Mouse (Mus musculus) heart, embryonic 12.5 days (tissue): ENCODE data around the gene Fbln5. TPM values are rescaled to one million over a fixed set of nuclear protein-coding genes. Genes with fewer than 3 reads are reported as not detected.
A peak's percentile ranks its signal among the peaks of the same experiment; 100 is the strongest.

Experiments
- ATAC-seq: fragments of 200-750 bp; cut with Nextera tagmentation; 2 replicates; pipeline ENCODE4 v1.8.0; 2017; ENCODE audit warnings: moderate TSS enrichment, moderate library complexity; ENCODE audit not compliant: insufficient number of reproducible peaks, low FRiP score
- H3K27ac ChIP-seq: fragments of 300-500 bp; sonication (generic); 2 replicates; pipeline ENCODE4 v1.5.1; 2016; ENCODE audit warnings: mild to moderate bottlenecking, moderate library complexity; ENCODE audit not compliant: poor library complexity, severe bottlenecking
- H3K27me3 ChIP-seq: fragments of 300-500 bp; sonication (generic); replicated peaks from 2 replicates; pipeline ENCODE4 v1.6.1; 2016; ENCODE audit warnings: mild to moderate bottlenecking, moderate library complexity
- H3K36me3 ChIP-seq: fragments of 300-500 bp; sonication (generic); 2 replicates; pipeline ENCODE4 v1.6.1; 2016; ENCODE audit warnings: mild to moderate bottlenecking, moderate library complexity
- H3K4me1 ChIP-seq: fragments of 300-500 bp; sonication (generic); replicated peaks from 2 replicates; pipeline ENCODE4 v1.6.1; 2016; ENCODE audit warnings: mild to moderate bottlenecking
- H3K4me2 ChIP-seq: fragments of 300-500 bp; sonication (generic); 2 replicates; pipeline ENCODE4 v1.6.1; 2016; ENCODE audit warnings: mild to moderate bottlenecking, moderate library complexity
- H3K4me3 ChIP-seq: fragments of 300-500 bp; sonication (generic); 2 replicates; pipeline ENCODE4 v1.5.1; 2016; ENCODE audit warnings: mild to moderate bottlenecking
- H3K9ac ChIP-seq: fragments of 300-500 bp; sonication (generic); 2 replicates; pipeline ENCODE4 v1.6.1; 2016; ENCODE audit warnings: mild to moderate bottlenecking, moderate library complexity
- H3K9me3 ChIP-seq: fragments of 300-500 bp; sonication (generic); replicated peaks from 2 replicates; pipeline ENCODE4 v1.6.1; 2016; ENCODE audit warnings: mild to moderate bottlenecking, moderate library complexity
- WGBS: fragments of 180-500 bp; shearing (Covaris S2); methylation state at CpG from one replicate; pipeline ENCODE4 v1.1.7; 2016; 5-methylcytosine and 5-hydroxymethylcytosine counted together
- polyA plus RNA-seq: library from polyadenylated mRNA; unstranded; fragments of >200 nt; fragmentation: Nextera tagmentation; extraction: Ambion mirVana; gene quantifications from 2 replicates; pipeline ENCODE4 v1.2.1, GENCODE M21; 2016

The Fbln5 gene
- polyA plus RNA-seq, 1 experiment from 2014 or later = 98.0 TPM

GRCm38 (mm10) chr12:101833115-101833506 is 14.3 kb upstream of the Fbln5 start:
- Histone ChIP-seq H3K4me3 (no peak overlapping the region), H3K9me3 (no peaks in the 10 kb centered on the region), H3K4me2 (no peak overlapping the region), H3K27me3 (no peaks in the 10 kb centered on the region), H3K9ac (no peak overlapping the region), H3K36me3 (peaks cover 40% of the 10 kb centered on the region), H3K27ac (no peak overlapping the region), H3K4me1 (peaks cover 18% of the 10 kb centered on the region; the same call in 1 of the 2 replicates)
- ATAC-seq = no peak
- 89% methylated on average over 6 of the region's 6 CpGs for WGBS

GRCm38 (mm10) chr12:101832179-101833114 is 13.6 kb upstream of the Fbln5 start:
- Histone ChIP-seq H3K27ac (no peak overlapping the region), H3K4me3 (no peak overlapping the region), H3K4me2 (no peak overlapping the region), H3K9me3 (no peaks in the 10 kb centered on the region), H3K36me3 (peaks cover 34% of the 10 kb centered on the region), H3K9ac (no peak overlapping the region), H3K27me3 (no peaks in the 10 kb centered on the region), H3K4me1 (peaks cover 18% of the 10 kb centered on the region; the same call in 1 of the 2 replicates)
- WGBS = 75% methylated on average over 7 of the region's 7 CpGs
- no peak for ATAC-seq

GRCm38 (mm10) chr12:101831221-101831620 is 12.4 kb upstream of the Fbln5 start:
- Histone ChIP-seq H3K4me1 (peaks cover 18% of the 10 kb centered on the region; the same call in 1 of the 2 replicates), H3K36me3 (peaks cover 24% of the 10 kb centered on the region), H3K9me3 (no peaks in the 10 kb centered on the region), H3K4me3 (no peak overlapping the region), H3K27ac (peak overlapping the region; percentile 3; the same call in 1 of the 2 replicates), H3K4me2 (no peak overlapping the region), H3K9ac (no peak overlapping the region), H3K27me3 (no peaks in the 10 kb centered on the region)
- 67% methylated on average over 4 of the region's 4 CpGs for WGBS
- ATAC-seq = no peak

- no peak for ATAC-seq
- H3K4me1 ChIP-seq = peaks cover 12% of the 10 kb centered on the region
Measured at GRCm38 (mm10) chr12:101823161-101823560, 4.3 kb upstream of the Fbln5 start.

GRCm38 (mm10) chr12:101821596-101821995 is 2.7 kb upstream of the Fbln5 start:
- H3K9ac ChIP-seq = no peak overlapping the region
- no peaks in the 10 kb centered on the region for H3K36me3 ChIP-seq
- peaks cover 12% of the 10 kb centered on the region for H3K4me1 ChIP-seq
- H3K27ac ChIP-seq = no peak overlapping the region
- peaks cover 16% of the 10 kb centered on the region; the same call in 1 of the 2 replicates for H3K27me3 ChIP-seq
- ATAC-seq = no peak
- H3K4me2 ChIP-seq = no peak overlapping the region
- 10% methylated on average over 3 of the region's 3 CpGs for WGBS
- H3K9me3 ChIP-seq = no peaks in the 10 kb centered on the region
- H3K4me3 ChIP-seq = no peak overlapping the region

More at GRCm38 (mm10) chr12:101823161-101823560, 4.3 kb upstream of the Fbln5 start:
- H3K27ac ChIP-seq = no peak overlapping the region
- no peak overlapping the region for H3K9ac ChIP-seq
- H3K36me3 ChIP-seq = no peaks in the 10 kb centered on the region
- no peak overlapping the region for H3K4me3 ChIP-seq
- 86% methylated on average over 4 of the region's 4 CpGs for WGBS
- H3K4me2 ChIP-seq = no peak overlapping the region
- H3K9me3 ChIP-seq = no peaks in the 10 kb centered on the region
- H3K27me3 ChIP-seq = peaks cover 9% of the 10 kb centered on the region; the same call in 1 of the 2 replicates

- peak overlapping the region; percentile 62; the same call in 1 of the 2 replicates for H3K9ac ChIP-seq
- H3K4me1 ChIP-seq = peaks cover 12% of the 10 kb centered on the region
- 0 out of 2 replicates have a peak, but pooled peaks have one; percentile 5 for ATAC-seq
- H3K36me3 ChIP-seq = no peaks in the 10 kb centered on the region
- peak overlapping the region; percentile 56 for H3K4me3 ChIP-seq
- H3K4me2 ChIP-seq = peak overlapping the region; percentile 96
- peaks cover 17% of the 10 kb centered on the region; the same call in 1 of the 2 replicates for H3K27me3 ChIP-seq
- WGBS = 41% methylated on average over 9 of the region's 9 CpGs
- H3K9me3 ChIP-seq = no peaks in the 10 kb centered on the region
- H3K27ac ChIP-seq = no peak overlapping the region
Measured at GRCm38 (mm10) chr12:101819570-101819969, 715 bp upstream of the Fbln5 start.

- Histone ChIP-seq H3K9me3 (no peaks in the 10 kb centered on the region), H3K4me1 (peaks cover 12% of the 10 kb centered on the region), H3K4me2 (peak overlapping the region; percentile 96), H3K9ac (peak overlapping the region; percentile 62), H3K36me3 (no peaks in the 10 kb centered on the region), H3K4me3 (peak overlapping the region; percentile 56), H3K27me3 (peaks cover 17% of the 10 kb centered on the region; the same call in 1 of the 2 replicates), H3K27ac (peak overlapping the region; percentile 56)
- ATAC-seq = no peak
- WGBS = 32% methylated on average over 11 of the region's 11 CpGs
Measured at GRCm38 (mm10) chr12:101818246-101818607, 628 bp downstream of the Fbln5 start.

GRCm38 (mm10) chr12:101816810-101817209 is 2.0 kb downstream of the Fbln5 start:
- 35% methylated on average over 5 of the region's 5 CpGs for WGBS
- Histone ChIP-seq H3K36me3 (no peaks in the 10 kb centered on the region), H3K4me3 (peak overlapping the region; percentile 56; the same call in 1 of the 2 replicates), H3K9me3 (no peaks in the 10 kb centered on the region), H3K4me1 (peaks cover 12% of the 10 kb centered on the region), H3K27ac (no peak overlapping the region), H3K9ac (peak overlapping the region; percentile 22; the same call in 1 of the 2 replicates), H3K4me2 (peak overlapping the region; percentile 17; the same call in 1 of the 2 replicates), H3K27me3 (peaks cover 17% of the 10 kb centered on the region; the same call in 1 of the 2 replicates)
- no peak for ATAC-seq

GRCm38 (mm10) chr12:101815796-101816195 is 3.1 kb downstream of the Fbln5 start:
- peaks cover 14% of the 10 kb centered on the region; the same call in 1 of the 2 replicates for H3K27me3 ChIP-seq
- ATAC-seq = no peak
- WGBS = 83% methylated on average over 6 of the region's 6 CpGs
- no peak overlapping the region for H3K9ac ChIP-seq
- no peaks in the 10 kb centered on the region for H3K36me3 ChIP-seq
- no peak overlapping the region for H3K4me3 ChIP-seq
- H3K4me2 ChIP-seq = no peak overlapping the region
- peaks cover 7% of the 10 kb centered on the region; the same call in 1 of the 2 replicates for H3K4me1 ChIP-seq
- no peak overlapping the region for H3K27ac ChIP-seq
- no peaks in the 10 kb centered on the region for H3K9me3 ChIP-seq

- H3K4me1 ChIP-seq = peaks cover 5% of the 10 kb centered on the region; the same call in 1 of the 2 replicates
- H3K27me3 ChIP-seq = peaks cover 7% of the 10 kb centered on the region; the same call in 1 of the 2 replicates
Measured at GRCm38 (mm10) chr12:101814423-101814822, 4.4 kb downstream of the Fbln5 start.

GRCm38 (mm10) chr12:101811181-101811580 is 7.7 kb downstream of the Fbln5 start:
- ATAC-seq = no peak
- Histone ChIP-seq H3K9ac (no peak overlapping the region), H3K4me1 (no peaks in the 10 kb centered on the region), H3K27me3 (no peaks in the 10 kb centered on the region), H3K9me3 (no peaks in the 10 kb centered on the region), H3K36me3 (no peaks in the 10 kb centered on the region), H3K4me2 (no peak overlapping the region), H3K27ac (no peak overlapping the region), H3K4me3 (no peak overlapping the region)
- 58% methylated on average over 6 of the region's 6 CpGs for WGBS

More at GRCm38 (mm10) chr12:101814423-101814822, 4.4 kb downstream of the Fbln5 start:
- ATAC-seq = no peak
- Histone ChIP-seq H3K9me3 (no peaks in the 10 kb centered on the region), H3K4me3 (no peak overlapping the region), H3K27ac (no peak overlapping the region), H3K36me3 (no peaks in the 10 kb centered on the region), H3K4me2 (no peak overlapping the region), H3K9ac (no peak overlapping the region)
- WGBS = 73% methylated on average over 2 of the region's 2 CpGs
